Mouse (Mus musculus) kidney, embryonic 16.5 days (tissue): ENCODE measurements around the gene Rbp7. TPM values are rescaled to one million over a fixed set of nuclear protein-coding genes. Genes with fewer than 3 reads are reported as not detected.

Experiments
- ATAC-seq: fragments of 200-750 bp; cut with Nextera tagmentation; 2 replicates; pipeline ENCODE4 v1.8.0; 2017; ENCODE audit warnings: moderate TSS enrichment; ENCODE audit not compliant: low FRiP score, low TSS enrichment
- H3K27ac ChIP-seq: fragments of 300-500 bp; sonication (generic); 2 replicates; pipeline ENCODE4 v1.5.1; 2014; ENCODE audit warnings: low read length
- H3K27me3 ChIP-seq: fragments of 300-500 bp; sonication (generic); 2 replicates; pipeline ENCODE4 v1.6.1; 2014; ENCODE audit warnings: low read length, control low read depth, mixed read lengths; ENCODE audit not compliant: insufficient read depth
- H3K36me3 ChIP-seq: fragments of 300-500 bp; sonication (generic); 2 replicates; pipeline ENCODE4 v1.6.1; 2014; ENCODE audit warnings: low read length, control low read depth, mixed read lengths; ENCODE audit not compliant: insufficient read depth
- H3K4me1 ChIP-seq: fragments of 300-500 bp; sonication (generic); 2 replicates; pipeline ENCODE4 v1.6.1; 2014; ENCODE audit warnings: low read length, control low read depth, mixed read lengths; ENCODE audit not compliant: insufficient read depth
- H3K4me2 ChIP-seq: fragments of 300-500 bp; sonication (generic); replicated peaks from 2 replicates; pipeline ENCODE4 v1.6.1; 2014; ENCODE audit warnings: low read depth, low read length
- H3K4me3 ChIP-seq: fragments of 300-500 bp; sonication (generic); 2 replicates; pipeline ENCODE4 v1.5.1; 2014; ENCODE audit warnings: mild to moderate bottlenecking, low read length
- H3K9ac ChIP-seq: fragments of 300-500 bp; sonication (generic); replicated peaks from 2 replicates; pipeline ENCODE4 v1.6.1; 2014; ENCODE audit warnings: low read length
- H3K9me3 ChIP-seq: fragments of 300-500 bp; sonication (generic); 2 replicates; pipeline ENCODE4 v1.6.1; 2016; ENCODE audit warnings: low read length, control low read depth
- WGBS: fragments of 180-500 bp; shearing (Covaris S2); extraction: QIAGEN DNeasy Blood & Tissue Kit; methylation state at CpG from one replicate; pipeline ENCODE4 v1.1.7; 2014; 5-methylcytosine and 5-hydroxymethylcytosine counted together
- polyA plus RNA-seq: library from polyadenylated mRNA; unstranded; fragments of >200 nt; fragmentation: Nextera tagmentation; extraction: Ambion mirVana; gene quantifications from 2 replicates; pipeline ENCODE4 v1.2.1, GENCODE M21; 2015

The Rbp7 gene
- polyA plus RNA-seq, 1 experiment from 2014 or later, result 1.3 TPM

DNA sequence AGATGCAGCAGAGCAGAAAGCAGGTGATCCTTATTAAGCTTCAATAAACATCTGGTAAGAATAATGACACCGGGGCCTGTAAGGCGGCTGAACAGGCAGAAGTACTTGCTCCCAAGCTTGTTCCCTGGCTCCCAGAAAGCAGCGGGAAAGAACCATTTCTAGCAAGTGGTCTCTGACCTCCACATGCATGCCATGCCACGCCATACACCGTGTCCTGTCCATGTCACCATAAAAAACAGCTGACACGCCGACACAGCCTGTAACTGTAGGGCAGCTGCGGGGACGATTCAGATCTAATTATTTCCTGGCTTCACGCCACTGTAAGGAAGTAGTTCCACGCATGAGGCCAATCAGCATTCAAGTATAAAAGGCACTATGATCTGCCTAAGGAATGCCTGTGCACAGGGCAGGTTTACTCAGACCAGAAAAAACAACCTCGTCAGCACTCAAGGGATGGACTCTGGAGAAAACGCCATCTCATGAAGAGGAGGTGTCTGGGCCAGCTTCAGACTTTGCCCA, 39.1 kb downstream of the Rbp7 start:
- 0 out of 2 replicates have a peak overlapping the region, but pooled peaks have one; percentile 7 for H3K9ac ChIP-seq
- no peak overlapping the region for H3K4me3 ChIP-seq
- H3K4me2 ChIP-seq, result no peak overlapping the region
- ATAC-seq, result peak; percentile 68
- H3K27me3 ChIP-seq, result no peaks in the 10 kb centered on the region
- H3K27ac ChIP-seq, result peak overlapping the region; percentile 73
- peaks cover 7% of the 10 kb centered on the region for H3K36me3 ChIP-seq
- H3K9me3 ChIP-seq, result no peaks in the 10 kb centered on the region
- peaks cover 27% of the 10 kb centered on the region for H3K4me1 ChIP-seq
- WGBS, result 16% methylated on average over 13 of the region's 13 CpGs

DNA sequence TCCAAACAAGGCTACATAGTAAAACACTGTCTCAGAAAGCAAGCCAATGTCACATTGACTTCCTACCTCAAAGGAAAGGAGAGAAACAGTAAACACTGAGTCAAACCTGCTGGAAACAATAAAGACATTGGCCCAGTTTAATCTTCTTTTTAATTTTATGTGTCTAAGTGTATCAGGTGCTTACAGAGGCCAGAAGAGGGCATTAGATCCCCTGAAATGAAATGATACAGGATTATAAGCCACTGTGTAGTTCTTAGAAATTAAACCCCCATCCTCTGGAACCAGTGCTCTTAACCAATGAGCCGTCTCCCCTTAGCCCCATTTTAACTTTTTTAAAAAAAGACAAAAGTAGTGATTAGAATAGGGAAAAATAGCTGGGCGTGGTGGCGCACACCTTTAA, 40.5 kb downstream of the Rbp7 start:
- no peaks in the 10 kb centered on the region for H3K9me3 ChIP-seq
- 95% methylated on average over 3 of the region's 3 CpGs for WGBS
- H3K27me3 ChIP-seq, result no peaks in the 10 kb centered on the region
- no peak overlapping the region for H3K9ac ChIP-seq
- H3K36me3 ChIP-seq, result peaks cover 12% of the 10 kb centered on the region
- H3K27ac ChIP-seq, result no peak overlapping the region
- ATAC-seq, result no peak
- peaks cover 27% of the 10 kb centered on the region for H3K4me1 ChIP-seq
- H3K4me2 ChIP-seq, result no peak overlapping the region
- no peak overlapping the region for H3K4me3 ChIP-seq

DNA sequence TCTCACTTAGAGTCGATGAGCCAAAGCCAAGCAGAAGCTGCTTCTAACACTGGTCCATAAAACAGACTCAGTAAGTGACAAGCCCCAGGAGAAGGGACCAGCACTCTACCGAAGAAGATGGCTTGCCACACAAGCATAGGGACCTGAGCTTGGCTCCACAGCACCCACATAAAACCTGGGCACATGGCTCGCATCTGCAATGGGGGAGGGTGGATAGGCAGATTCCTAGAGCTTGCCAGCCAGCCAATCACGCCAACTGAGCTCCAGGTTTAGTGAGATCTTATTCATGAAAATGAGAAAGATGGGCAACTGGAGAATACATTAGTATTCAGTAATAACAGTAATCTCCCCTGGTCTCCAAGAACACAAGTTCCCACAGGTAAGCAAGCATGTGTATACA, 45.0 kb downstream of the Rbp7 start:
- no peak overlapping the region for H3K4me3 ChIP-seq
- 85% methylated on average over 4 of the region's 4 CpGs for WGBS

DNA sequence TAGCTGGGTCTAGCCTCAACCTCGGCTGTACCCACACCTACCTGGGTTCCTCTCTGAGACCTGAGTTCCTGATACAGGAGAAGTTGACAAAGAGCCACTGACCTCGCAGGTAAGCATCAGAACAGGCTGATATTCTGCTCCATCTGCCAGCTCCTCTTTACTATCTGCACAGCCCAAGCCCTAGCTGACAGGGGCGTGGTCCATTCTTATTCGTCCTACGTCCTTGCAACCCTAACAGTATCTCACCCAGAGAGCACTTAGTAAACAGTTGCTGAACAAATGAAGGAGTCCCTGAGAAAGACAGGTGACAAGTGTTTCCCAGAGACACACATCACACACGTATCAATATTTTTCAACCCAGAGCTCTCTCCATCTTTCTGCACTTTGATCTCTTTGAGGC, 46.4 kb downstream of the Rbp7 start:
- Histone ChIP-seq H3K4me3 (no peak overlapping the region), H3K4me1 (peaks cover 29% of the 10 kb centered on the region), H3K9ac (no peak overlapping the region), H3K4me2 (no peak overlapping the region), H3K27ac (no peak overlapping the region), H3K9me3 (no peaks in the 10 kb centered on the region), H3K36me3 (peaks cover 12% of the 10 kb centered on the region), H3K27me3 (no peaks in the 10 kb centered on the region)
- no peak for ATAC-seq
- WGBS, result 92% methylated on average over 6 of the region's 6 CpGs

More for the DNA sequence above, 45.0 kb downstream of the Rbp7 start:
- no peaks in the 10 kb centered on the region for H3K27me3 ChIP-seq
- peaks cover 12% of the 10 kb centered on the region for H3K36me3 ChIP-seq
- peaks cover 15% of the 10 kb centered on the region for H3K4me1 ChIP-seq
- ATAC-seq, result no peak
- no peaks in the 10 kb centered on the region for H3K9me3 ChIP-seq
- H3K4me2 ChIP-seq, result no peak overlapping the region
- H3K9ac ChIP-seq, result no peak overlapping the region
- H3K27ac ChIP-seq, result no peak overlapping the region

DNA sequence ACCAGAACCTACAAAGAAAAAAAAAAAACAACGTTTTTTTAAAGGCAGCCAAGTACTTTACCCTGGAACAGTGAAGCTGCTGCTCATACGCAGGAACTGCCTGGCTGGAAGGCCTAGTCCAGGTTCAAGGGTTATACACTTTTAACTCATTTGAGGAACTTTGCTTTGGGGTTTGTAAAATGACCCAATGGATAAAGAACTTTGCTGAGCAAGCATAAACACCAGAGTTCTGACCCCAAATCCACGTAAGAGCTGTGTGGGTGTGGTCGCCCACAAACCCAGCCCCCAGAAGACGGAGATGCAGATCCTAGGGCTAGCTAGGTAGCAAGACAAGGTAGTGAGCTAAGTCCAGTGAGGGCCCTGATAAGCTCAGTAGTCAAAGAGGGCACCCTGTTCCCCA, 47.3 kb downstream of the Rbp7 start:
- no peak for ATAC-seq
- WGBS, result 71% methylated on average over 5 of the region's 5 CpGs
- peaks cover 35% of the 10 kb centered on the region for H3K4me1 ChIP-seq

DNA sequence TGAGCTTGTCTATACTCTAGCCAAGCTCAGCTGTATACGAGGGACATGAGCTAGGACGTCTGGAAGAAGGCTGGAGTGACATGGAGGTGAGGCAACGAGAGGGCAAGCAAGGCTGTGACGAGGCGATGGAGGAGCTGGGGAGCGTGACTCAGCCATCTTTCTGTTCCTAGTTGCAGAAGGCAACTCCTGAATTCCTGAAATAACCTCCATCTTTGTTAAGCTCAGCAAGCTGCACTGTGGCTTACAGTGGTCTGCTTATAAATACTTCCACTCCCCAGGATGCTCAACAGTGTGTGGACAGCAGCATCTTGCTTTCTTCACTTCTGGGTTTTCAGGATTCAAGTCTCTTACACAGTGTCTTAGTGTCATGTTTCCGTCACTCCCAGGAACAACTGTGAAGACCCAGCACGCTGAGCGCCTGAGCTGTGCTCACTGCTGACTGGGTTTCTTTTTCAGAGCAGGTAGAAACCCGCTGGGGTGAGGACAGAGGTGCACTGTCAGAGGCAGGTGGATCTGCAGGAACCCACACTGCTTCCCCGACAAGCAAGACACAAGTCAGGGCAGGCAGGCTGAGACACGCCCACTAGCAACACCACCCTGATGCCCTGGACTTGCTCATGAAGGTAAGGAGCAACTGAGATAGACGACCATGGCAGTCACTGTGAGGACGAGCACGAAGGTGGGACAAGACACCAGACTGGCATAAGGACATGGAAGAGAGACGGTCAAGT, 48.9 kb downstream of the Rbp7 start:
- peaks cover 45% of the 10 kb centered on the region for H3K4me1 ChIP-seq
- 61% methylated on average over 16 of the region's 16 CpGs for WGBS
- peak overlapping the region; percentile 23 for H3K27ac ChIP-seq

More for the DNA sequence above, 47.3 kb downstream of the Rbp7 start:
- H3K27me3 ChIP-seq, result no peaks in the 10 kb centered on the region
- no peaks in the 10 kb centered on the region for H3K9me3 ChIP-seq
- no peak overlapping the region for H3K4me2 ChIP-seq
- peaks cover 12% of the 10 kb centered on the region for H3K36me3 ChIP-seq
- H3K9ac ChIP-seq, result no peak overlapping the region
- no peak overlapping the region for H3K27ac ChIP-seq
- H3K4me3 ChIP-seq, result no peak overlapping the region

DNA sequence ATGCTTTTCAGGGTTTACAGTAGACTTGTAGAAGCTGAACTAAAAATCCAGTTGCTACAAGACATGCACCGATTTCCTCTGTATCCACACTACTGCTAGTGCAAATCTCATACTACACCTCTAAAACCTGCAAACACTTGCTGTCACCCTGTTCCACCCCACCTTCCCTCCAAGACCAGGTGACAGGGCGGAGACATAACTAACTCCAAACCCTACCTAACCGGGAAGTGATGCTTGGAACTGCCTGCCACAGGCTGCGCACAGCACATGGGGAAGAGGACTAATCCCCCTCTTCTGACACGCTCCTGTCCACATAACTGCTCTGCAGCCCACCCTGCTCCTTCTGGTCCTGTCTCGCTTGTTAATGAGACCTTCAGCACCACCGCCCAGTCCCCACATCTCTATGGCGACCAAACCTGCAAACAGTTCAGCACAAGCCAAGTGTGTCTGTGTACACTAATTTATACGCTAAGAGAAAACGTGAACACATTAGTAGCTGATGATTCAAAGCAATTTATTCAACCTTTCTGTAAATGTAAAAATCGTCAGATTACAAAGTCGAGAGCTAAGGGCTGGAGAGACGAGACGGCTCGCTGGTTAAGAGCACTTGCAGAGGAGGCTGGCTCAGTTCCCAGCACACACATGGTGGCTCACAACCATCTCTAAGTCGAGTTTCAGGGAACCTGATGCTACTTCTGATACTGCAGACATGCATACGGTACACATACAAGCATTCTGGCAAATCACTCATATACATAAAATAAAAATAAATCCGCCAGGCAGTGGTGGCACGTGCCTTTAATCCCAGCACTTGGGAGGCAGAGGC, 49.9 kb downstream of the Rbp7 start:
- H3K27ac ChIP-seq, result no peak overlapping the region
- H3K4me2 ChIP-seq, result no peak overlapping the region
- WGBS, result 61% methylated on average over 19 of the region's 19 CpGs
- no peaks in the 10 kb centered on the region for H3K9me3 ChIP-seq
- H3K27me3 ChIP-seq, result no peaks in the 10 kb centered on the region
- no peaks in the 10 kb centered on the region for H3K36me3 ChIP-seq
- H3K9ac ChIP-seq, result no peak overlapping the region
- peaks cover 46% of the 10 kb centered on the region for H3K4me1 ChIP-seq
- H3K4me3 ChIP-seq, result no peak overlapping the region
- 0 out of 2 replicates have a peak, but pooled peaks have one; percentile 10 for ATAC-seq

More for the DNA sequence above, 48.9 kb downstream of the Rbp7 start:
- Histone ChIP-seq H3K4me2 (no peak overlapping the region), H3K9ac (0 out of 2 replicates have a peak overlapping the region, but pooled peaks have one; percentile 9), H3K4me3 (no peak overlapping the region), H3K36me3 (peaks cover 7% of the 10 kb centered on the region), H3K27me3 (no peaks in the 10 kb centered on the region), H3K9me3 (no peaks in the 10 kb centered on the region)
- no peak for ATAC-seq

DNA sequence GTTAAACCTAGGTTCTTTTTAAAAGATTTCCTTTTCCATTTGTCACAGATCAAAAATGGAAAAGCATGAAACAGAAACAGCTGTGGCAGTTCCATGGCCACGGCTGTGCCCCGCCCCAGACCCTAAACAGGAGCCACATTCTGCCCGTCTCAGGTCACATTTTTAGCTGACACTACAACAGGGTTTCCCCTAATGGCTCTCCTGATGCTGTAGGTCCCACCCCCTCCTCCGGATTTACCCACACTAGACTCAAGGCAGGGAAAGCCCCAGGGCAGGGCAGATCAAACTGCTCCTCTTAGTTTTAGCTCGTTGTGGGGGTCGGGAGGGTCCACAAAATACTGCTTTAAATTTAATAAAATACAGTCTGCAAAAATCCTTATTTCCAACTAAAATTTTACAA, 51.7 kb downstream of the Rbp7 start:
- Histone ChIP-seq H3K27ac (peak overlapping the region; percentile 8; the same call in 1 of the 2 replicates), H3K4me1 (peaks cover 46% of the 10 kb centered on the region)

DNA sequence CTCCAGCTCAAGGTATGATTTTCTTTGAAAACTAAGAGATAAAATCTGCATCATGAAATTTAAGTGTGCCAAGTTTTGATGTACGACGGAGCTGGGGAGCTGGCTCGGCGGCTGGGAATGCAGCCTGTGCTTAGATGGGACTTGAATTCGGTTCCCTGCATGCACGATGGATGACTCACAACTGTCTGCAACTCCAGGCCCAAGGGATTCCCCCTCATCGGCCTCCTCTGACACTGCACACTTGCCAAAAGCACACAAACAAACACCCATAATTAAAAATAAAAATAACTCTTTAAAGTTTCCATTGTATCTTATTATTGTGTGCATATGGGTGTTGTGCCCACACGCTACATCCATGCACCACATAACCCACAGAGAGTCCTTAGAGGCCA, 53.2 kb downstream of the Rbp7 start:
- Histone ChIP-seq H3K36me3 (peaks cover 11% of the 10 kb centered on the region), H3K4me2 (no peak overlapping the region), H3K27ac (no peak overlapping the region), H3K4me3 (no peak overlapping the region), H3K4me1 (peaks cover 50% of the 10 kb centered on the region), H3K9me3 (no peaks in the 10 kb centered on the region), H3K27me3 (no peaks in the 10 kb centered on the region), H3K9ac (no peak overlapping the region)
- ATAC-seq, result no peak
- whole genome bisulfite sequencing, result 65% methylated on average over 8 of the region's 8 CpGs

More for the DNA sequence above, 51.7 kb downstream of the Rbp7 start:
- Histone ChIP-seq H3K4me2 (0 out of 2 replicates have a peak overlapping the region, but pooled peaks have one; percentile 22), H3K4me3 (no peak overlapping the region), H3K9me3 (no peaks in the 10 kb centered on the region), H3K27me3 (no peaks in the 10 kb centered on the region), H3K36me3 (peaks cover 5% of the 10 kb centered on the region), H3K9ac (peak overlapping the region; percentile 31; the same call in 1 of the 2 replicates)
- WGBS, result 18% methylated on average over 6 of the region's 6 CpGs
- no peak for ATAC-seq
